Mouse (Mus musculus) kidney, adult 2 months (tissue): ENCODE measurements around the gene Tesk2.

Experiments
- CTCF ChIP-seq: fragments of 200-500 bp; conservative IDR thresholded peaks from 2 replicates; pipeline ENCODE4 v1.5.1; 2011; ENCODE audit warnings: low read depth, mild to moderate bottlenecking, control low read depth, low read length, moderate library complexity, mixed read lengths; ENCODE audit not compliant: insufficient read depth, insufficient read length
- POLR2A ChIP-seq: fragments of 200-500 bp; IDR thresholded peaks from one replicate; pipeline ENCODE4 v1.6.1; 2011; ENCODE audit warnings: low read depth, low read length, control low read depth

- TF ChIP-seq POLR2A (no peak), CTCF (no peak)
These were observed 6.7 kb downstream of the Tesk2 start for GRCm38 (mm10) chr4:116727401-116727800.
